Mouse (Mus musculus) heart, postnatal 14 days (tissue): ENCODE data around the gene Cipc. TPM values are rescaled to one million over a fixed set of nuclear protein-coding genes. Genes with fewer than 3 reads are reported as not detected.

Experiments
- DNase-seq, 2 experiments: peaks; one replicate each; pipeline ENCODE4 v3.0.0; 2021 to 2022
- intact Hi-C: fragments of 180-260 bp; cut with DNase I; formaldehyde crosslinking; loops from one replicate; pipeline ENCODE4 v1.15.1; 2025
- total RNA-seq, 2 experiments: library from RNA; stranded (reverse); gene quantifications; 2 replicates each; pipeline ENCODE4 v1.2.3; 2021

The Cipc gene
- total RNA-seq, 2 experiments from 2014 or later: 44.2 to 45.6 TPM

DNA sequence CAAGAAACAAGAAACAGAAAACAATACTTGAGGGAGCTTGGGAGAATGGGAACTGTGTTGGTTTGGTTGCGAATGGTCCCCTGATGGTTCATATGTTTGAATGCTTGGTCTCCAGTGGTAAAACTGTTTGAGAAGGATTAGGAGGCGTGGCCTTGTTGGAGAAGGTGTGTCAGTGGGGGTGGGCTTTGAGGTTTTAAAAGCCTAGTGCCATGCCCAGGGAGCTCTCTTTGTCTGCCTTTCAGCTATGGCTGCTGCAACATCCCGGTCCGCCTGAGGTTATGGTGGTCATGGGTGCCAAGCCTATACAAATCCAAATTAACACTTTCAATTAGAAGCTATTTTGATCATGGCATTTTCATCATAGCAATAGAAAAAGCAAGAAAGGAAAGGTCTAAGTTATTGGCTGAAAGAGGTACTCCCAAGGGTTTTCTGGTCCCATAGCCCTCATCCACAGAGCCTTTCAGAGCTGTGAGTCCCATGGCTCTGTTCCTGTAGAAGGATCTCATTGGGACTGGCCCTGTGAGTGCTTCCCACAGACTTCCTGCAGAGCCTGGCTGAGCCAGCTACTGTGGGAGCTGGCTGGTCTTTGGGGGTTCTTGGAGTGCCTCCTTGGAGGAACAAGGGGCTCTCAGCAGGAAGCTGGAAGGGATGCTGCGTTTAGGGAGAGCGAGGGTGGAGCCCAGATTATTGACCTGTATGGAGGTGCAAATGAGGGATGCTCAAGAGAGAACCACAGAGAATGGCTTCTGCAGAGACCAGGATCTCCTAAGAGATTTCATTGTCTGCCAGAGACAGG, 15.7 kb upstream of the Cipc start:
- intact Hi-C loops: no loop called here
- peak in 1 of 2 experiments; percentile 42 for DNase-seq

DNA sequence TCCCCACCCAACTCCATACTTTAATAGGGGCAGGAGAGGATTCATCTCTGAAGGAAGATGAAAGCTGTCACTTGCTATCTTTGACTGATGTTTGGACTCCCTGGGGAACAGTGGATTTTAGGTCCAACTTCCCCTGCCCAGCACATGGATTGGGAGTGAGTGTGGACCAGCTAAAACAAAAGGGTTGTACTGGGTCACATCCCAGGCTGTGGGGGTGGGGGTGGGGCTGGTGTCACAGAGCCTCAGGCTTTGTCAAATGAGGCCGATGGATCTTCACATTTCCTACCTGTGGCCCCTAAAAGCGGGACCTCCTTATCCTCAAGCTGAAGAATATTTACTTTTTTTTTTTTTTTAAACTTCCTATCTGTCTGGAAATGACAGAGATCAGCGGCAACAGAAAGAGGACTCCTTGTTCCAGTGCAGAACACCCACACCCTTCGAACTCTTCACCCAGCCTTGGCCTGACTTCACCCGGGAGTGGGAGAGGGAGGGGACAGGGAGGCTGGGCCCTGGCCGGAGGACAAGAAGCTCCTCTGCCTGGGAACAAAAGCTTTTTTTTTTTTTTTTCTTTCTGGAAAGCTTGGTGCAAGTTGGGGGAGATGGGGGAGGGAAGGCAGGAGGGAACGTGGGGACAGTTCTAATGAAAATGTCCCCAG, 14.8 kb upstream of the Cipc start:
- peak; percentile 89 to 90 for DNase-seq
- intact Hi-C loops: no loop called here

DNA sequence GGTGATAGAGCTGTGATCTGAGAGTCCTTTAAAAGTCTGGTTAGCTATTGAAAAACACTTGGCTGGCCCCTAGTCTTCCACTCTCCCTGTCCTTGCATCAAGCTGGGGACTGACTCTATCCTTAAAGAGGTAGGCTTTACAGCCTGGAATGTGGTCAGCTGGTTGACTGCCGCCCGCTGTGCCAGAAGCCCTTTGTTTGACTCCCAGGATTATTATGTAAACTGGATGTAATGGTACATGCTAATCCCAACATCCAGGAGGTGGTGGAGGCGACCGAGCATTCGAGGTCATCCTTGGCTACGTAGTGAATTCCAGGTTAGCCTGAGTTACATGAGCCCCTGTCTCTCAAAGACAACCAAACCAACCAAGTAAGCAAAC, 14.3 kb upstream of the Cipc start:
- intact Hi-C loops: no loop called here

DNA sequence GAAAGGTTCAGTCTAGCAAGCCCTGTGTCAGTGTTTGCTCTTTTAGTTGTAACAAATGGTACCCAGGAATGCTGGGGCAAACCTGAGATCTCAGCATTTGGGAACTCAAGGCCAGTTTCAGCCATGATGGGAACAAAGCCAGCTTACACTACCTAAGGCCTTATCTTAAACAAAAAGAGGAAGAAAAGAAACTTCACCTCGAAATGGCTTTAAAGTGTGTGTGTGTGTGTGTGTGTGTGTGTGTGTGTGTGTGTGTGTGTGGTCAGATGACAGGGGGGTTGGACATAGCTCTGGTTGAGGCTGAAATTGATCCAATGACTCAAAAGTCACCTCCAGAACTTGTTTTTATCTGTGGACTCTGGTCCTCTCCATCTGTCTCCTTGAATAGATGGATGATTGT, 12.1 kb upstream of the Cipc start:
- no peak for DNase-seq
- intact Hi-C loops: no loop called here

More for the DNA sequence above, 14.3 kb upstream of the Cipc start:
- DNase-seq: peak; percentile 72 to 78

DNA sequence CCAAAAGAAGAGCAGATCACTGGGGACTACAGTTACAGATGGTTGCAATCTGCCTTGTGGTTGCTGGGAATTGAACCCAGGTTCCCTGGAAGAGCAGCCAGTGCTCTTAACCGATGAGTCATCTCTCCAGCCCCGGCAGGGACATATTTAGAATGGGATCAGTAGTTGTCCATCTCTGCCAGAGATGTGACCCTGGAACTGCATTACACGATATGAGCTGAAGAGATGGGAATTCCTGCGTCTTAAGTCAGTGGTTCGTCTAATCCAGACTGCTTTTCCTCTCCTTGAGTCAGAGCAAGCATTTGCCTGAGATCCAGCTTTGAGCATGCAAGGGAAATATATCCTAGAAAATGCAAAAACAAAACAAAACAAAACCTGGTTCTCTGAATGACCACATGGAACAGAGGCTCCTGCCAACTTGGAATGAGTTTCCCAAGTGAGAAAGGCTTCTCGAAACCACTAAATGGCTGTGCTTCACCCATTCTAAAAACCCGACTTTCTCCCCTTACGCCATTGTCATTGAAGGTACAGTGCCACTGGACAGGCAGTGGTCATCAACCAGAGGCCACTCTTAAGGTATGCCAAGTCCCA, 11.1 kb upstream of the Cipc start:
- intact Hi-C loops: no loop called here
- no peak for DNase-seq

DNA sequence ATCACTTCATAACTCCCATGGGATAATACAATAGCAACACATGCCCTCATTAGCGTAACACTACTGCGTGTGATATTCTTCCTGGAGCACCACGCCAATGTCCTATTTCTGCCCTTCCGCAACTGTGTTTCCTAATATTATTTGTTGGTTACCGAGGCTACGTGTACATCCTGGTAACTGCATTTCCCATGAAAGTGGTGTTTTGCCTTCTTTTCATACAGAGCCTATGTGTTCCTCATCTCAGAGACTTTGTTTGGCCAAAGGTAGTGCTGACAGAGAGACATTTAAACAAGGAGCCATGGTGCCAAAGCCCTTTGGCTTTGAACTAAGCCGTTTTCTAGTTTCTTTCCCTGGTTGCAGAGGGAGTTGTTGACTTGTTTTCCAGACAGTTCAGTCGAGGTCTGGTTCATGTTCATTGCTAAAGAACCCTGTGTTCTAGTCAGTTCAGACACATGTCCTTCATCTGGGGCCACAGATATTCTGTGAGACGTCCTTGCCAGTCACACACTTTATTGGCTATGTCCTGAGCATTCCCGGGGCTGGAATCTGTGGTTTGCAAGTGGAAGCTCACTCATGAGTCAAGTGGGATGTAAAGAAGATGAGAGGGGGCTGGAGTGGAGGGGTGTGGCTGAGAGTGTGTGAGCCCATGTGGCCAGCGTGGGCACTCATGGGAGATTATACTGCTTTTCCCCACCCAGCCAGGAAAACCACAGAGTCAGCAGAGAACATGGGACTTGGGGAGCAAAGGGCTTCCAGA, 10.1 kb upstream of the Cipc start:
- DNase-seq: no peak
- intact Hi-C loops: no loop called here

DNA sequence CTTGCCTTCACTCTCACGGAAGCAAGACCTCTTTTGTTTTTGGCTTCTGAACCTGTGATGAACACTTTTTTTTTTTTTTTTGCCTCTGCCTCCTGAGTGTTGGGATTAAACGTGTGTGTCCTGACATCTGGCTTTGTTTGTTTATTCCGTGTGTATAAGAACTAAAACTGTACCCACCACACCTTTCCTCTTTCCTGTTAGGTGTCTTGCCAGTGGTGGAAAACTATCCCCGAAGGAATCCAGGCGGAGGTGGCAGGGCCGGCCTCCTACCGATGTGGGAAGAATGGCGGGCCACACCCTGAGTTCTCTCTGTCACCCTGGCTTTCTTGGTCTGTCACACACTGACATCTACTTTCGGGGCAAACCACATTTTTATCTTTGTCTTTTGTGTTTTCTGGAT, 8.3 kb upstream of the Cipc start:
- intact Hi-C loops: no loop called here
- no peak for DNase-seq

DNA sequence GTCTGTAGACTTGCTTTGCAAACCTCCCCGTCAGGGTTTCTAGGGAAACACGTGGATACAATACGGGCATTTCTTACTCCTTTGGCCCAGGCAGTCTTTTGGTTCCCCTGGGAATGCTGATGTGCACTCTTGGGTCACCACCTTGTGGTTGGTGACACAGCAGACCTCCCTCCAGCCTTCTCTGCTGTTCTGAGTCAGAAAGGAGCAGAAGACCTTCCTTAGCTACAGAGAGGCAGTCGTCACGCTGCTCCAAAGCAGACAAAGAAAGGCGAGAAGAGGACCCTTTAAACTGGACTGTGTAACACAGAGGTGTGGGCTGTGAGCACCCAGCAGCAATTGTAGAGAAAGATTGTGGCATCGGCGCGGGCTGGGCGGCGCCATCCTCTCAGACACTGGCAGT, 5.7 kb upstream of the Cipc start:
- no peak for DNase-seq
- intact Hi-C loops: no loop called here

DNA sequence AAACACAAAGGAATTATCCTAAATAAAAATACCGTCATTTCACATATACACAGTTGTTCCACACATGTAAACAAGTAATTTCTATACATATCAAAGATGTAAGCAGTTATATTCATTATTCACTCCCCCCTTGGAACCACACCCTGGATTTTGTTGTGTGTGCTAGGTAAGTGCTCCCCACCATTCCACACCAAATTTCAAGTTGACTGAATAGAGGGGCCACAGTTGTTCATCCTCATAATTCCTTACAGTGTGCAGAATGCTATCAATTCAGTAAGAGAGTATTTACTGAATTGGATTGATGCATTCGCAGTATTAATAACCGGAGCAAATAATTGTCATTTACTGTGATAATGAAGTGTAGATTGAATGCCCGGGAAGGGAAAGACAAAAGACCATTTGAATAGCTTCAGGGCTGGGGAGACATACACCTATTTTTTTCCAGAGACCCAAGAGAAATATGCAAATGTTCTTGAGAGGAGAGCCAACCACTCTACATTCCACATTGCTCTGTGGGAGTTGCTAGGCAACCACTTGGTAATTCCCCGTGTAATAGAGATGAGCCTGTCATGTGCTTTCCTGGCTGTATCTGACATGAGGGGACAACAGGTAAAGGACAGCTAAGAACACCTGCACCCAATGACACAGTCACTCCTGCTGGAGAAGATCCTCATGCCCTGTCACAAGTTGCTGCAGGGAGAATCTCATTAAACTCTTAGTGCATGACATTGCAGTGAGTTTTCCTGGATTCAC, 4.9 kb upstream of the Cipc start:
- intact Hi-C loops: no loop called here
- no peak for DNase-seq

DNA sequence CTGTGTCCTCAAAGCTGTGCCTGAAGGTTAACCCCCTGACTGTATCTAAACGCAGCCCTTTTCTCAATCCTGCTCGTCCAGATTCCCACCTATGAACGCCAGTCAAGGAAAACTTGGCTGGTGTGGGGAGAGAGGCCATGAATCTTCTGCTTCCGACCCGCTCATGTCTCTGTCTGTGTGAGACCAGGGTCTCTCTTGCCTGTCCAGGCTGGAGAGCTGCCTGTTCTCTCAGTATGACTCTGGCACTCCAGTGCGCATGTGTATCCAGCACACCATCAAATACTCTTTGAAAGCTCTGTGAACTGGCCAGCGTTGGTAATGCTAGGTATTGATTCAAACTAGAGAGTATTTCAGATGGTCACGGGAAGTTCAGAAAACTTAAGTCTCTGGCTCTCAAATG, 3.4 kb upstream of the Cipc start:
- intact Hi-C loops: no loop called here
- DNase-seq: no peak

DNA sequence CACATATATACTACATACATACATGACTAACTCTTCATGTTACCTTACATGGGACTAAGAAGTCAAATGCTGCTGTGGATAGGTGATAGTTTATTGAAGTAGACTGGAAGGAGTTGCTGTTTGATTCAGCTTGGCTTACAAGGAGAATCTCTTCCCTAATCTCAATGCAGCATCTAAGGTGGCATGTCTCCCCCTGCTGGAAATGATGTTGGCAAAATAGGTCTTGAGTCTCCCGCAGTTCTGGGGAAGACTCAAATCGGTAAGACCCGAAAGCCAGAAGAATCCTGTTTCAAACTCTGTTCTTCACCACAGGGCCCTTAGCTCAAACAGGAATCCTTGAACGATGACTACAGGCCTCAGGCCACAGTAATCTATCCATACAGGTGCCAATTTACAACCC, 1.7 kb upstream of the Cipc start:
- DNase-seq: peak; percentile 61 to 67
- intact Hi-C loops: no loop called here

DNA sequence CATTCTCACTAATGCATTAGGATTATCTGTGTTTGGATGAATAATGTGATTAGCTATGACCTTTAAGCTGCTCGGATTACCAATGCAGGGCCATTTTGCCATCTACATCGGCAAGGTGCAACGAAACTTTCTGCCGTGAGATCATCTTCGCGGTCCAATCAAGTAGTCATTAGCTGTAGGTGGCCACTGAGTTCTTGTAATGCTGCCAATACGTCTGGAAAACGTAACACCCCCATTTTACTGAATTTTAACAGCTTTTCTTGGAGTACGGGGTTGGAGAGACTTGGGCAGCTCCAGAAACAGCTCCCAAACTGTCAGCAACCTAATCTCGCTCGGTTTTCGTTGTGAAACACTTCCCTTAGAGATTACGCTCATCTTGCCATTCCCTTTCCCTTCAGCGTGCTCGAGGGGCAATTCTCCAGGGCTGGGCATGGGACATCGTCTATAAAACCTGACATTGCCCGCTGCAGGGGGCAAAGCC, 502 bp upstream of the Cipc start:
- no peak for DNase-seq
- intact Hi-C loops: no loop called here

DNA sequence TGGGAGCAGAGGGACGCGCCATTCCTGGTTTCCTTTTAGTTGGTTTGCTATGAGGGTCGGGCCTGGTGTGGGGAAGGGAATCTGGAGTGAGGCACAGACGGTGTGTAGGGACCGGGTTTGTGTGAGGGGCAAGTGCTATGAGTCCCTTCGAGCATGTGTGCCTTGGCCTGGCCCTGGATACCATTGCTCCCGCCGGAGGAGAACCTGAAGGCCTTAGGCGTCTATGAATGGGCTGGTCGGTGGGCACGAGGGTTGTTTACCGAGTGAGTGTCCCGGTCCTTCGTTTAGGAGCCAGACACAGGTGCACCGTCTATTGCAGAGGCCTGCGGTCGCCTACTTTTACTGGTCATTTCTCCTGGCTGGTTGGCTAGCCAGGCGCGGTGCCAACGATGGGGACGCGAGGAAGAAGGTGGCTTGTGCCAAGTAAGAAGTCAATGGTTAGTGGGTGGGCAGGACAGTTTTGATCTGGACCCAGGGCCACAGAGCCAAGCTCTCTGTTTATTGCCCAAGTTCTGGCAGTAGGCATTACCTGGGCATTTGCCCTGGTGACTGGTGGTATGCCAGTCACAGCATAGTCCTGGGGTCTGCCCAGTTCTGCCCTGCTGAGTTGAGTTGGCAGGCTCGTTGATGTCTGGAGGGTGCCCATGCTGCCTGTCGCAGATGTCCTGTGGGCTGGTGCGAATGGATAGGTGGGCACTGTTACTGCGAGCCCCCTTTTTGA, 998 bp downstream of the Cipc start:
- intact Hi-C loops: no loop called here
- DNase-seq: peak; percentile 49 to 59

DNA sequence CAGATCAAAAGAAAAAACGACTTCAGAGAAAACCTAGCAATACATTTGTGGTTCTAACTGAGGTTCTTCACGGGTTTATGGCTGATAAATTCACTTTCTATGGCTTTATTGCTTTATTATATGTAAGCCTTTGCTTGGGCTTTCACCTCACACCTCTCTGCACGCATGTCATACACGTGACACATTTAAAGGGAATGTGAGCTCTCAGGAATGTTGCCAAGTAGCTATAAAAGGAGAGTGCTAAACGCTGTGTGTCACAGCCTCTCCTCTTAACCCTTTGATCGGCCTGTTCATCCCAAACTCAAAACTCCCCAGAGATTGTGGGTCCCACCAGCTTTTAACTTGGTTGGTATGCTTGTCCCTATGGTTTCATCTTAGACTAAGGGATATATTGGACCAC, 1.8 kb downstream of the Cipc start:
- intact Hi-C loops: no loop called here
- DNase-seq: no peak

DNA sequence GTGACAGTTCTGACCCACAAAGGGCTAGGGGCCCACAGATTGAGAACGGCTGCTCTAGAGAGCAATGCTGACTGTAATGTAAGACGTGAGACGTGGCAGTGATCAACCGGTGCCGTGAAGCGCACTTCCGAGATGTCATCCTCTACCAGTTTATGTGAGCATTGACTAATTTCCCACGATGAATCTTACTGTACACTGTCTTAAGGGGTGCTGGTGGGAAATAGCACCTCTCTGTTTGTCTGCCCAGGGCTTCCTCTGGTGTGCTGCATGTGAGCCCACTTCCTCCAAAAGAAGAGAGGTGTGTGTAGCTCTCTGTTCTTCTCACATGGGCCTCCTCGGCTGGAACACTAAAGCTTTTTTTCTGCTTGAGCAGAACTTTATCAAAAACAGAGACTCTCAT, 2.7 kb downstream of the Cipc start:
- no peak for DNase-seq
- intact Hi-C loops: no loop called here

DNA sequence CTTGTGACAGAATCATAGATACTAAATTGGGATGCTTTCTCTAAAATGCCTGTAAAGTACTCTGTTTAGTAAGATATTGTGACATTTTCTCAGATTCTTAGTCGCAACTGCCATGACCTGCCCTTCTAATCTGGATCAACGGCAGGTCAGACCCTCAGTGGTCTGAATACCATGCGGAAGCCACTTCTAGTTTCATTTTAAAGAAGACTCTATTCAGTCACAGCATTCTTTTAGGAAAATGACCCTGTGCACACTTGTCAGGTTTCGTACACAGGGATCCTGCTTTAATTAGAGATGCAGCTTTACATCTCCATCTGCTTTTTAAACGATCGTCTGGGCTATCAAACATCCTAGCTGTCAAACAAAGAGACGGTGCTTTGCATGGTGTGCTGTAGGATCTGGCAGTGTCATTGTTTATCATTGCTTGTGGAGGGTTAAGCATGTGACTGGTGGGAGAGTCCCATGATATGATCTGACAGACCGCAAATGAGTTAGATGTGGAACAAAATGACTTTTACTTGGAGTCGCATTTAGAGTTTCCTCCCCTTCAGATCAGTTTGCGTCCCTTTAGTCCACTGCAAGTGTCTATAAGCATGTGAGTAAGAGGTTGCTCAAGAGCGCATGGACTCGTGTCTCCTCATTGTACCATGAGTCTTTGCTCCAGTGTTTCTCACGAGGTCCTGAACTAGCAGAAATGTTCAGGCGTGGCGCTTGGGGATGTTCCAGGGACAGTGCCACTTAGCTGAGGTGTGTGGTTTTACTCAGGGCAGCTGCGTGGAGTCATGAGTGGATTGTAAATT, 3.5 kb downstream of the Cipc start:
- intact Hi-C loops: no loop called here
- no peak for DNase-seq

DNA sequence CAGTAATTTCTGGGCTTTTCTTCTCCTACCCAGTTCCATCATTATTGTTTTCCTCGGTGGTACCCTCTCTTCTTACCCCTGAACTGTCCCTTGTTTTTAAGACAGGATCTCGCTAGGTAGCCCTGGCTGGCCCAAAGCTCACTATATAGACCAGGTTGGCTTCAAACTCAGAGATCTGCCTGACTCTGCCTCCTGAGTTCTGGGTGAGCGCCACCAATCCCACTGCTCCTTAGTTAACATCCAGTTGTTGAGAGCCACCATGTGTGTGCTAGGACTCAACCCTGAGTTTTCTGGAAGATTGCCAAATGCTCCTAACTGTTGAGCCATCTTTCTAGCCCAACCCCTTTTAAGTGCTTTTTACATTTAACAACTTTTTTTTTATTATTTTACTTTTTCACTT, 4.1 kb downstream of the Cipc start:
- DNase-seq: no peak
- intact Hi-C loops: no loop called here

DNA sequence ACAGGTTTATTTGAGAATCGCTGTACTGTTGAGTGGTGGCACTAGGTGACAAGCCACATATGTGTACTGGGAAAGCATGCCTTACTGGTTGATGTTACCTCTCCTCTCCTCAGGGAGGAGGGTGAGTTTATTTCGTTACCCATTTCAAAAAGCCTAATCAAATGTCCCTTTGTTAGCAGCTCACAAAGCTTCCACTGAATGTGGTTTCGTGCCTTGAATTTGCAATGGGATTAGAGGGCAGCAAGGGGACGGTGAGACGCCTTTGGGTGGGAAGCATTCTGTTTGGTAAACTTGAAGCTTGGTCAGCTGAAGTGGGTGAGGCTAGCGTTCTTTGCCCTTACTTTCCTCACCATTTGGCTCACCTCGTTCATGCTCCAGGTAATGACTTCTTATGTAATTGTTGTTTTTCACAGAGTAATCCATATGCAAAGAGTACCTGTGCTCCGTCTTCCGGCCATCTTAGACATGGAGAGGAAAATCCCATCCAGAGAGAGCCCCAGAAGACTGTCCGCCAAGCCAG, 5.5 kb downstream of the Cipc start:
- no peak for DNase-seq
- intact Hi-C loops: no loop called here

DNA sequence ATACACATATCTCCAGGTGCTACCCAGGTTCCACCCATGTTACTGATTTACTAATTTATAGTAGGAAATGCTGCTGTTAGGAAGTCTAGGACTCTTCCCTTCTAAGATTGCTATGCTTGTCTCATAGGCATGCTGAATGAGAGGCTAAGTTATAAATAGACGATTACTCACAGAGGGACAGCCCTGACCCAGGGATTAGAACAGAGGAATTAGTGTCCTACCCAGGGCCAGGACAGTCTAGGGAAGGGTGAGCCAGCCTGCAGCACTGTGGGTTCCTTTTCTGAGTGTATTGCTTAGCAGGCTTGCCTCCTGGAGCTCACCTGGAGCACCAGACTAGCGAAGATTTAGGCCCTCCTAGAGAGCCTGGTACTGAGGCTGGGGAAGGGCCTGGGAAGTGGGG, 9.1 kb downstream of the Cipc start:
- DNase-seq: no peak
- intact Hi-C loops: no loop called here
